31 mouse cellular contexts compared by ENCODE assay signal in genomic region chr5:49305321-49305720, GRCm38 (mm10).
"Had no signal": no experiment of that assay in that cellular context is flagged by ENCODE, and none has a peak within 500 bp of the region (broad histone marks: within the 10 kb centered on the region; RNA-seq: fewer than 3 reads in every experiment).

No protein-coding gene starts in this region.

- H3K36me3 ChIP-seq: limb, embryonic 10.5 days; limb, embryonic 12.5 days; limb, embryonic 13.5 days; limb, embryonic 15.5 days; liver, embryonic 12.5 days; liver, embryonic 13.5 days; liver, embryonic 15.5 days; lung, embryonic 15.5 days; midbrain, embryonic 10.5 days; midbrain, embryonic 12.5 days; midbrain, embryonic 13.5 days; midbrain, embryonic 15.5 days; neural tube, embryonic 12.5 days had no signal

- H3K9ac ChIP-seq: limb, embryonic 12.5 days; limb, embryonic 13.5 days; limb, embryonic 15.5 days; liver, embryonic 12.5 days; liver, embryonic 13.5 days; liver, embryonic 14.5 days; liver, embryonic 15.5 days; lung, embryonic 14.5 days; lung, embryonic 15.5 days; midbrain, embryonic 12.5 days; midbrain, embryonic 13.5 days; midbrain, embryonic 15.5 days; neural tube, embryonic 12.5 days had no signal

- H3K27me3 ChIP-seq: limb, embryonic 12.5 days; limb, embryonic 13.5 days; limb, embryonic 15.5 days; liver, embryonic 12.5 days; liver, embryonic 13.5 days; liver, embryonic 15.5 days; lung, embryonic 15.5 days; megakaryocyte, embryonic 14.5 days; midbrain, embryonic 12.5 days; midbrain, embryonic 13.5 days; midbrain, embryonic 15.5 days; neural tube, embryonic 12.5 days had no signal

- H3K9me3 ChIP-seq: limb, embryonic 10.5 days; limb, embryonic 12.5 days; limb, embryonic 13.5 days; limb, embryonic 15.5 days; liver, embryonic 12.5 days; liver, embryonic 13.5 days; liver, embryonic 15.5 days; lung, embryonic 15.5 days; megakaryocyte, embryonic 14.5 days; midbrain, embryonic 10.5 days; midbrain, embryonic 12.5 days; midbrain, embryonic 13.5 days; midbrain, embryonic 15.5 days; neural tube, embryonic 12.5 days had no signal

- H3K27ac ChIP-seq: left cerebral cortex, adult 2 months; limb, embryonic 10.5 days; limb, embryonic 12.5 days; limb, embryonic 13.5 days; limb, embryonic 15.5 days; liver, embryonic 12.5 days; liver, embryonic 13.5 days; liver, embryonic 14.5 days; liver, embryonic 15.5 days; lung, embryonic 15.5 days; macrophage; midbrain, embryonic 10.5 days; midbrain, embryonic 12.5 days; midbrain, embryonic 13.5 days; midbrain, embryonic 15.5 days; neural tube, embryonic 12.5 days had no signal

- ATAC-seq: liver, embryonic 12.5 days; lung, postnatal 0 days; midbrain, embryonic 13.5 days; midbrain, embryonic 15.5 days; midbrain, embryonic 16.5 days had no signal

- H3K4me3 ChIP-seq: left cerebral cortex, adult 2 months; limb, embryonic 10.5 days; limb, embryonic 12.5 days; limb, embryonic 13.5 days; limb, embryonic 15.5 days; liver, embryonic 12.5 days; liver, embryonic 13.5 days; liver, embryonic 15.5 days; lung, embryonic 15.5 days; megakaryocyte, embryonic 14.5 days; midbrain, embryonic 10.5 days; midbrain, embryonic 12.5 days; midbrain, embryonic 13.5 days; midbrain, embryonic 15.5 days; myocyte; neural tube, embryonic 12.5 days had no signal

- H3K4me2 ChIP-seq: limb, embryonic 12.5 days; limb, embryonic 13.5 days; limb, embryonic 15.5 days; liver, embryonic 12.5 days; liver, embryonic 13.5 days; liver, embryonic 15.5 days; lung, embryonic 14.5 days; lung, embryonic 15.5 days; midbrain, embryonic 11.5 days; midbrain, embryonic 12.5 days; midbrain, embryonic 13.5 days; midbrain, embryonic 15.5 days; neural tube, embryonic 12.5 days had no signal

- H3K4me1 ChIP-seq: limb, embryonic 10.5 days; limb, embryonic 12.5 days; limb, embryonic 13.5 days; limb, embryonic 15.5 days; liver, embryonic 12.5 days; liver, embryonic 13.5 days; liver, embryonic 15.5 days; lung, embryonic 15.5 days; megakaryocyte, embryonic 14.5 days; midbrain, embryonic 10.5 days; midbrain, embryonic 12.5 days; midbrain, embryonic 13.5 days; midbrain, embryonic 15.5 days; neural tube, embryonic 12.5 days had no signal

- DNase-seq: left cerebral cortex, postnatal 4 days; liver; liver, embryonic 13.5 days; lung, adult 18-20 months; lung, adult 2 months; lung, embryonic 14.5 days; lung, postnatal 10 days; lung, postnatal 14 days; lung, postnatal 36 days; lung, postnatal 4 days; midbrain, embryonic 14.5 days had no signal
